Mouse (Mus musculus): ENCODE measurements at regions not wholly inside any gene's neighbourhood (a gene's known extent, or its start where the extent isn't known, plus 50 kb on each side); places are given as distances from the start of the nearest gene placed in this dataset.

GRCm38 (mm10) chr5:120030904-120031303 lies 85.4 kb upstream of the Rbm19 start:
- DNase-seq = no peak

- no peak for DNase-seq
Measured at GRCm38 (mm10) chr5:120031614-120032013, 84.7 kb upstream of the Rbm19 start.

- DNase-seq = peak; percentile 79
Measured at GRCm38 (mm10) chr5:120034499-120035077, 81.7 kb upstream of the Rbm19 start.

- DNase-seq = peak; percentile 11
Measured at GRCm38 (mm10) chr5:120035251-120035650, 81.0 kb upstream of the Rbm19 start.

- DNase-seq = no peak
Measured at GRCm38 (mm10) chr5:120037806-120038205, 78.5 kb upstream of the Rbm19 start.

GRCm38 (mm10) chr5:120043786-120044185 lies 72.5 kb upstream of the Rbm19 start:
- DNase-seq = no peak

GRCm38 (mm10) chr5:120049063-120049781 lies 67.0 kb upstream of the Rbm19 start:
- DNase-seq = no peak

GRCm38 (mm10) chr5:120050728-120051436 lies 65.4 kb upstream of the Rbm19 start:
- peak; percentile 17 for DNase-seq

GRCm38 (mm10) chr5:120054498-120055167 lies 61.6 kb upstream of the Rbm19 start:
- DNase-seq = no peak
